Mouse (Mus musculus) heart, adult 2 months (tissue): ENCODE data around the gene Ddx43. TPM values are rescaled to one million over a fixed set of nuclear protein-coding genes. Genes with fewer than 3 reads are reported as not detected.

Experiments used
- DNase-seq, 2 experiments: peaks; one replicate each; pipeline ENCODE4 v3.0.0; 2021
- H3K27ac ChIP-seq: fragments of 200-600 bp; 2 replicates; pipeline ENCODE4 v1.8.1; 2022
- H3K27me3 ChIP-seq: fragments of 200-500 bp; 2 replicates; pipeline ENCODE4 v1.6.1; 2012; ENCODE audit warnings: mild to moderate bottlenecking, low read length, inconsistent platforms, mixed read lengths; ENCODE audit not compliant: control insufficient read depth, insufficient read depth
- H3K36me3 ChIP-seq: fragments of 200-500 bp; 2 replicates; pipeline ENCODE4 v1.6.1; 2012; ENCODE audit warnings: low read length, inconsistent platforms; ENCODE audit not compliant: control insufficient read depth, insufficient read depth
- H3K4me1 ChIP-seq: fragments of 200-500 bp; 2 replicates; pipeline ENCODE4 v1.6.1; 2011; ENCODE audit warnings: low read length; ENCODE audit not compliant: control insufficient read depth, insufficient read depth
- H3K4me3 ChIP-seq: fragments of 200-600 bp; 2 replicates; pipeline ENCODE4 v1.8.1; 2022
- H3K79me2 ChIP-seq: fragments of 200-500 bp; replicated peaks from 2 replicates; pipeline ENCODE4 v1.6.1; 2012; ENCODE audit warnings: mild to moderate bottlenecking, inconsistent platforms, low read length, moderate library complexity, mixed read lengths; ENCODE audit not compliant: control insufficient read depth, insufficient read depth
- H3K9ac ChIP-seq: fragments of 200-500 bp; 2 replicates; pipeline ENCODE4 v1.6.1; 2012; ENCODE audit warnings: low read depth, mild to moderate bottlenecking, control low read depth, inconsistent platforms, low read length, mixed read lengths
- CTCF ChIP-seq: fragments of 200-600 bp; IDR thresholded peaks from 2 replicates; pipeline ENCODE4 v1.8.1; 2022; ENCODE audit warnings: antibody characterized with exemption, mild to moderate bottlenecking, moderate library complexity
- EP300 ChIP-seq: fragments of 200-500 bp; IDR thresholded peaks from 2 replicates; pipeline ENCODE4 v1.6.1; 2011; ENCODE audit warnings: low read depth, low read length, control low read depth; ENCODE audit not compliant: insufficient read depth
- POLR2A ChIP-seq: fragments of 200-500 bp; IDR thresholded peaks from 2 replicates; pipeline ENCODE4 v1.6.1; 2011; ENCODE audit warnings: mild to moderate bottlenecking, low read depth, low read length, control low read depth; ENCODE audit not compliant: insufficient read depth
- WGBS: fragments of 180-500 bp; shearing (Covaris S2); methylation state at CpG from one replicate; pipeline ENCODE4 v1.1.7; 2018; 5-methylcytosine and 5-hydroxymethylcytosine counted together
- intact Hi-C: fragments of 180-260 bp; cut with DNase I; formaldehyde crosslinking; loops from one replicate; pipeline ENCODE4 v1.15.1; 2025
- polyA plus RNA-seq: library from polyadenylated mRNA; depleted of rRNA; stranded (reverse); fragments of >200 nt; gene quantifications from 2 replicates; pipeline ENCODE4 v1.2.3, GENCODE M21; 2012
- total RNA-seq, 2 experiments: library from RNA; stranded (reverse); gene quantifications; 2 replicates each; pipeline ENCODE4 v1.2.3; 2021

Ddx43 gene
- total and polyA plus RNA-seq, 3 experiments = not detected

DNA sequence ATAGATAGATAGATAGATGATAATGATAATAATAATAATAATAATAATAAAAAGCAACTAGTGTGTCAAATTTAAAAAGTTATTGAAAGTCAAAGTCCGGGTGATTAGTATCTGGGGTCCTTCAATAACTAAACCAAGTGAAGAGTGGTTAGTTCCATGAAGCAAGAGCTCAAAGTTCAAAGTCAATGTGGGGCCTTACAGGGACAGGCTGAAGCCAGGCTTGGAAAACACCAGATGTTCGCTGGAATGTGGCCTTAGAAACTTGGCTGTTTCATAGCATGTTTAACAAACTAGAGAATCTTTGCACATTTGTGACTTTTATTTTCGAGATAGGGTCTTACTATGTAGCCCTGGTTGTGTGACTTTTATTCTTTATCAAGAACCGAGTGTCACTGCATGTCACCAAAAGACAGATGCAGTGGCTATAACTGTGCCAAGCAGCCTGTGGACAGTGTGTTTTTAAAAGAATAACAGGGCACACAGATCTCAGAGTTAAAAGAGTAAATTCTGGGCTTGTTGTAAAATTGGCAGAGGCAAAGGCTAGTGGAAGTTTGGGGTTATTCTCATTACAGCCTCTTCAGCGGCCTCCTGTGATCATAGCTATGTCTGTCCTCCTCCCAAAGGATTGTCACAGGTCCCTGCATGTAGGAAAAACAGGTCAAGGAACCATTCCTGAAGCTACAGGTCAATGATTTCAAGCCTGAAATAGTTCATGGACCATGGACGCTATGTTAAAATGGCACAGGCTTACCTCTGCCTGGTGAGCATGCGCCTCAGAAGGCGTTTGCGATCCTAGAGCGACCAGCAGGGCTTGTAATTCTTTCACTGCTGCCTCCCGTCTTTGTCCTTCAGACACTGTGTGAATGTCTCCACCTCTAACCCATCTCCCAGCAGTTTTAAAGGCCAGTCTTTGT lies 40.7 kb upstream of the Ddx43 start:
- intact Hi-C loops = no loop called here
- no peak for DNase-seq

GRCm38 (mm10) chr9:78355611-78356010 lies 40.0 kb upstream of the Ddx43 start, which contains the start of gene Gsta2:
Gsta2 (minus strand) TSS chr9:78355788.
- Histone ChIP-seq H3K27me3 (no peaks in the 10 kb centered on the region), H3K4me1 (no peaks in the 10 kb centered on the region), H3K79me2 (no peaks in the 10 kb centered on the region), H3K4me3 (no peak within 1 kb of the TSS), H3K9ac (no peak within 1 kb of the TSS), H3K36me3 (no peaks in the 10 kb centered on the region), H3K27ac (no peak within 1 kb of the TSS)
- whole genome bisulfite sequencing = 85% methylated on average over 8 of the region's 8 CpGs
- TF ChIP-seq POLR2A (no peak), EP300 (no peak), CTCF (no peak)
- no peak for DNase-seq
- intact Hi-C loops = no loop called here

More for the DNA sequence above, 40.7 kb upstream of the Ddx43 start:
- Histone ChIP-seq H3K9ac (no peak overlapping the region), H3K36me3 (no peaks in the 10 kb centered on the region), H3K27ac (no peak overlapping the region), H3K4me1 (no peaks in the 10 kb centered on the region), H3K4me3 (no peak overlapping the region), H3K79me2 (no peaks in the 10 kb centered on the region), H3K27me3 (no peaks in the 10 kb centered on the region)
- WGBS = 75% methylated on average over 11 of the region's 11 CpGs
- TF ChIP-seq CTCF (no peak), POLR2A (no peak), EP300 (no peak)

DNA sequence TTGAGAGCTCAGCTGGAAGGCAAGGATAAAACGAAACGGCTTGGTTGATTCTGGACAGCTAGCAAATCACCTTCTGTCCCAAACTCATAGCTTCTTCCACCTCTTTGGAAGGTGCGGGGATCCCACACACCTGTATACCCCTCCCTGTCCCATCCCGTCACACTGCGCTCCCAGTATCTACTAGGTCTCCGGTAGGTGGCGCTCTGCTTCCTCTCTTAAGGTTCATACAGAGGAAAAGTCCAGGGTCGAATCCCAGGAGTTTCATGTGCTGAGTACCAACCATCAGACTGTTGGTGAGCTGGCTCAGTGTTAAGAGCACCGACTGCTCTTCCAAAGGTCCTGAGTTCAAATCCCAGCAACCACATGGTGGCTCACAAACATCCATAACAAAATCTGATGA lies 37.5 kb upstream of the Ddx43 start:
- intact Hi-C loops = loop anchor here (2.0 kb wide), 1 partner anchor 195 kb away; no protein-coding TSS in a partner anchor
- DNase-seq = peak; percentile 46 to 59
- no peak overlapping the region for H3K27ac ChIP-seq
- no peak overlapping the region for H3K4me3 ChIP-seq
- no peaks in the 10 kb centered on the region for H3K36me3 ChIP-seq
- no peaks in the 10 kb centered on the region for H3K79me2 ChIP-seq
- no peak overlapping the region for H3K9ac ChIP-seq
- 12% methylated on average over 9 of the region's 9 CpGs for WGBS
- no peaks in the 10 kb centered on the region for H3K4me1 ChIP-seq
- no peak for TF ChIP-seq EP300
- peak; percentile 81 for TF ChIP-seq CTCF
- H3K27me3 ChIP-seq = no peaks in the 10 kb centered on the region

- Histone ChIP-seq H3K36me3 (no peaks in the 10 kb centered on the region), H3K79me2 (no peaks in the 10 kb centered on the region), H3K9ac (no peak overlapping the region), H3K4me1 (no peaks in the 10 kb centered on the region), H3K4me3 (no peak overlapping the region), H3K27me3 (no peaks in the 10 kb centered on the region), H3K27ac (no peak overlapping the region)
- 77% methylated on average over 6 of the region's 6 CpGs for WGBS
- intact Hi-C loops = loop anchor here (2.0 kb wide), 1 partner anchor 193 kb away; no protein-coding TSS in a partner anchor
- no peak for TF ChIP-seq EP300
- no peak for DNase-seq
These were observed 35.7 kb upstream of the Ddx43 start for GRCm38 (mm10) chr9:78359750-78360483.

- no peak for DNase-seq
- no peak overlapping the region for H3K27ac ChIP-seq
- no peaks in the 10 kb centered on the region for H3K4me1 ChIP-seq
- intact Hi-C loops = no loop called here
- no peaks in the 10 kb centered on the region for H3K79me2 ChIP-seq
- WGBS = 62% methylated on average over 2 of the region's 2 CpGs
- no peak overlapping the region for H3K4me3 ChIP-seq
- H3K36me3 ChIP-seq = no peaks in the 10 kb centered on the region
- no peaks in the 10 kb centered on the region for H3K27me3 ChIP-seq
- H3K9ac ChIP-seq = no peak overlapping the region
- TF ChIP-seq CTCF (no peak), EP300 (no peak), POLR2A (no peak)
These were observed 35.1 kb upstream of the Ddx43 start for GRCm38 (mm10) chr9:78360484-78360872.

- H3K27me3 ChIP-seq = no peaks in the 10 kb centered on the region
- H3K36me3 ChIP-seq = no peaks in the 10 kb centered on the region
- no peaks in the 10 kb centered on the region for H3K4me1 ChIP-seq
- H3K4me3 ChIP-seq = no peak overlapping the region
- intact Hi-C loops = no loop called here
- no peak for DNase-seq
- 35% methylated on average over 6 of the region's 6 CpGs for WGBS
- H3K9ac ChIP-seq = no peak overlapping the region
- H3K79me2 ChIP-seq = no peaks in the 10 kb centered on the region
- TF ChIP-seq CTCF (no peak), EP300 (no peak), POLR2A (no peak)
- H3K27ac ChIP-seq = no peak overlapping the region
These were observed 32.2 kb upstream of the Ddx43 start for GRCm38 (mm10) chr9:78363374-78363773.
